Mouse (Mus musculus): ENCODE results near the gene Tmem167b. TPM values are rescaled to one million over a fixed set of nuclear protein-coding genes. Genes with fewer than 3 reads are reported as not detected.

Gene Tmem167b
- polyA plus RNA-seq, 1 experiment from 2014 or later = 41.6 TPM

- no peak for TF ChIP-seq CTCF (IDR thresholded peaks at IDR 0.05; ENCODE audit: low read depth)
- Histone ChIP-seq H3K36me3 (ENCODE audit: insufficient read depth) (no peaks in the 10 kb centered on the region), H3K27me3 (ENCODE audit: insufficient read depth, low read length) (peaks cover 6% of the 10 kb centered on the region), H3K9ac (peak within 1 kb of the TSS; percentile 34; the same call in 1 of the 2 replicates), H3K4me2 (peak within 1 kb of the TSS; percentile 77), H3K27ac (ENCODE audit: low read depth) (no peak within 1 kb of the TSS), H3K4me1 (ENCODE audit: insufficient read depth) (0 out of 2 replicates have a peak, but pooled peaks cover 6% of the 10 kb centered on the region), H3K9me3 (ENCODE audit: low read depth, low read length) (no peaks in the 10 kb centered on the region), H3K4me3 (ENCODE audit: low read depth, low read length) (peak within 1 kb of the TSS; percentile 38)
- WGBS = 1% methylated on average over 35 of the region's 35 CpGs
- ATAC-seq (ENCODE audit: insufficient read depth) (peak; percentile 81), DNase-seq (peak; percentile 75)
Observed at GRCm38 (mm10) chr3:108536517-108537260, 25.6 kb downstream of the Tmem167b start, which contains the start of gene 5330417C22Rik. Gene 5330417C22Rik, minus strand, starts transcription at chr3:108536536.

- no peak for ATAC-seq (ENCODE audit: insufficient read depth)
- TF ChIP-seq CTCF (IDR thresholded peaks at IDR 0.05; ENCODE audit: low read depth) = no peak
- Histone ChIP-seq H3K9ac (no peak overlapping the region), H3K27me3 (ENCODE audit: insufficient read depth, low read length) (peaks cover 6% of the 10 kb centered on the region), H3K27ac (ENCODE audit: low read depth) (no peak overlapping the region), H3K9me3 (ENCODE audit: low read depth, low read length) (no peaks in the 10 kb centered on the region), H3K4me2 (peak overlapping the region; percentile 77), H3K4me1 (ENCODE audit: insufficient read depth) (0 out of 2 replicates have a peak, but pooled peaks cover 6% of the 10 kb centered on the region), H3K4me3 (ENCODE audit: low read depth, low read length) (peak overlapping the region; percentile 38), H3K36me3 (ENCODE audit: insufficient read depth) (no peaks in the 10 kb centered on the region)
- no peak for DNase-seq
- WGBS = 5% methylated on average over 15 of the region's 15 CpGs
Observed at GRCm38 (mm10) chr3:108535896-108536516, 26.3 kb downstream of the Tmem167b start.

GRCm38 (mm10) chr3:108533951-108534350, 28.3 kb downstream of the Tmem167b start, which contains the start of gene 1700013F07Rik:
Gene 1700013F07Rik, plus strand, starts transcription at chr3:108534150.
- Histone ChIP-seq H3K27me3 (ENCODE audit: insufficient read depth, low read length) (peaks cover 6% of the 10 kb centered on the region), H3K4me1 (ENCODE audit: insufficient read depth) (0 out of 2 replicates have a peak, but pooled peaks cover 6% of the 10 kb centered on the region), H3K9ac (no peak within 1 kb of the TSS), H3K27ac (ENCODE audit: low read depth) (no peak within 1 kb of the TSS), H3K9me3 (ENCODE audit: low read depth, low read length) (no peaks in the 10 kb centered on the region), H3K4me2 (no peak within 1 kb of the TSS), H3K4me3 (ENCODE audit: low read depth, low read length) (no peak within 1 kb of the TSS), H3K36me3 (ENCODE audit: insufficient read depth) (no peaks in the 10 kb centered on the region)
- ATAC-seq (ENCODE audit: insufficient read depth) (no peak), DNase-seq (no peak)
- no peak for TF ChIP-seq CTCF (IDR thresholded peaks at IDR 0.05; ENCODE audit: low read depth)
- 82% methylated on average over 6 of the region's 6 CpGs for WGBS

GRCm38 (mm10) chr3:108533114-108533885, 29.0 kb downstream of the Tmem167b start:
- DNase-seq = peak; percentile 49
- Histone ChIP-seq H3K9me3 (ENCODE audit: low read depth, low read length) (no peaks in the 10 kb centered on the region), H3K4me2 (no peak overlapping the region), H3K27ac (ENCODE audit: low read depth) (no peak overlapping the region), H3K4me3 (ENCODE audit: low read depth, low read length) (no peak overlapping the region), H3K9ac (no peak overlapping the region), H3K4me1 (ENCODE audit: insufficient read depth) (0 out of 2 replicates have a peak, but pooled peaks cover 6% of the 10 kb centered on the region), H3K36me3 (ENCODE audit: insufficient read depth) (no peaks in the 10 kb centered on the region), H3K27me3 (ENCODE audit: insufficient read depth, low read length) (peaks cover 6% of the 10 kb centered on the region)
- no peak for TF ChIP-seq CTCF (IDR thresholded peaks at IDR 0.05; ENCODE audit: low read depth)
- ATAC-seq (ENCODE audit: insufficient read depth) = no peak
- WGBS = 53% methylated on average over 9 of the region's 9 CpGs

- DNase-seq = no peak
- H3K4me1 ChIP-seq (ENCODE audit: insufficient read depth) = no peaks in the 10 kb centered on the region
- H3K9ac ChIP-seq = no peak overlapping the region
- H3K9me3 ChIP-seq (ENCODE audit: low read depth, low read length) = no peaks in the 10 kb centered on the region
- TF ChIP-seq CTCF (IDR thresholded peaks at IDR 0.05; ENCODE audit: low read depth) = no peak
- no peak overlapping the region for H3K4me2 ChIP-seq
- 87% methylated on average over 8 of the region's 8 CpGs for WGBS
- no peak for ATAC-seq (ENCODE audit: insufficient read depth)
- no peaks in the 10 kb centered on the region for H3K36me3 ChIP-seq (ENCODE audit: insufficient read depth)
- H3K4me3 ChIP-seq (ENCODE audit: low read depth, low read length) = no peak overlapping the region
- H3K27me3 ChIP-seq (ENCODE audit: insufficient read depth, low read length) = no peaks in the 10 kb centered on the region
- H3K27ac ChIP-seq (ENCODE audit: low read depth) = no peak overlapping the region
Observed at GRCm38 (mm10) chr3:108528489-108528888, 33.8 kb downstream of the Tmem167b start.

- H3K36me3 ChIP-seq (ENCODE audit: insufficient read depth) = no peaks in the 10 kb centered on the region
- H3K27me3 ChIP-seq (ENCODE audit: insufficient read depth, low read length) = no peaks in the 10 kb centered on the region
- no peaks in the 10 kb centered on the region for H3K4me1 ChIP-seq (ENCODE audit: insufficient read depth)
- no peak overlapping the region for H3K4me2 ChIP-seq
- H3K9ac ChIP-seq = no peak overlapping the region
- no peak for DNase-seq
- no peak for ATAC-seq (ENCODE audit: insufficient read depth)
- TF ChIP-seq CTCF (IDR thresholded peaks at IDR 0.05; ENCODE audit: low read depth) = no peak
- H3K9me3 ChIP-seq (ENCODE audit: low read depth, low read length) = no peaks in the 10 kb centered on the region
- H3K27ac ChIP-seq (ENCODE audit: low read depth) = no peak overlapping the region
- H3K4me3 ChIP-seq (ENCODE audit: low read depth, low read length) = no peak overlapping the region
- WGBS = 82% methylated on average over 4 of the region's 4 CpGs
Observed at GRCm38 (mm10) chr3:108523415-108523814, 38.9 kb downstream of the Tmem167b start.
